9 mouse cellular contexts compared by ENCODE assay signal in the genomic region with DNA sequence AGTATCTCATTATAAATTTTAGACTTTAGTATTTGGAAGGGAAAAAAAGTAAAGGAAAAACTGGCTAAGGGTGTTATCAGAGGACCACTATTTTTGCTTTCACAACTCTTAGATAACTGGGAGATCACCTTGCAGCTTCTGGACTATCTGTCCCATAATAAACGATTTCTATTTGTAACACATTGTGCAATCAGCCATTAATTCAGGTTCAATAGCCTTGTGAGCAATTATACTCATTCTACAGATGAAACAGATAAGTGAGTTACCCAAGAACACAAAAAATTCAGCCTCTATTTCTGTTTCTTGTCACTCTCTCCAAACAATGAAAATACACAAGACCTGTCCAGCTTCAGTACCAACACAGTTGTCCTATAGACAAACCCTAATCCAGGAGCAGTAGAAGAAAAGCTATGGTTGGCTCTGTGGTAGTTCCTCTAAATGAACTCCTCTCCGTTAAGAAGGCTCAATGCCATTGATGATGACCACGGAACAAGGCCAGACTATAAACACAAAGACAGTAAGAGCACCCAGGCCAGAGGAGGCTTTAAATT. TPM values are rescaled to one million over a fixed set of nuclear protein-coding genes. Genes with fewer than 3 reads are reported as not detected.
DNase-seq lines count a peak whose midpoint lies in the region; ATAC-seq and TF ChIP-seq lines count a peak whose summit lies in the region.
"Had no signal": no experiment of that assay in that cellular context is flagged by ENCODE, and none has a peak within 500 bp of the region (broad histone marks: within the 10 kb centered on the region; RNA-seq: fewer than 3 reads in every experiment).

No protein-coding gene starts in this region.

- intact Hi-C loops in heart, adult 2 months (cut with DNase I), result loop anchor here (10.0 kb wide), 2 partner anchors 110 to 740 kb away; a partner anchor contains a TSS

- H3K4me3 ChIP-seq in heart, embryonic 11.5 days (ENCODE audit: low read depth, low read length), result no peak overlapping the region
- H3K4me3 ChIP-seq in heart, adult 2 months, result no peak overlapping the region
- peak overlapping the region; percentile 52; the same call in 1 of the 2 replicates for H3K4me3 ChIP-seq in forebrain, postnatal 0 days (ENCODE audit: low read depth, low read length)
- H3K4me3 ChIP-seq in liver, embryonic 16.5 days (ENCODE audit: low read depth, low read length), result no peak overlapping the region
- H3K4me3 ChIP-seq in lung, adult 2 months (replicated peaks; ENCODE audit: extremely low read depth, low read depth, low read length), result no peak overlapping the region

- 80% methylated on average over 3 of the region's 3 CpGs for WGBS in heart, embryonic 11.5 days (ENCODE audit: insufficient replicate concordance)
- WGBS in heart, adult 2 months, result 75% methylated on average over 3 of the region's 3 CpGs
- 57% methylated on average over 3 of the region's 3 CpGs for WGBS in forebrain, postnatal 0 days
- 52% methylated on average over 3 of the region's 3 CpGs for WGBS in liver, embryonic 16.5 days (ENCODE audit: insufficient replicate concordance)
- WGBS in lung, adult 2 months, result 73% methylated on average over 3 of the region's 3 CpGs

- H3K9me3 ChIP-seq in heart, embryonic 11.5 days (replicated peaks; ENCODE audit: control insufficient read depth, low read length), result no peaks in the 10 kb centered on the region
- H3K9me3 ChIP-seq in forebrain, postnatal 0 days (ENCODE audit: low read length), result no peaks in the 10 kb centered on the region
- H3K9me3 ChIP-seq in liver, embryonic 16.5 days (replicated peaks; ENCODE audit: control insufficient read depth, low read length), result no peaks in the 10 kb centered on the region

- DNase-seq in heart, adult 2 months, result no peak
- DNase-seq in 416B (ENCODE audit: low read depth), result peak; percentile 1
- no peak for DNase-seq in forebrain, postnatal 0 days
- DNase-seq in left cerebral cortex, adult 9 months (ENCODE audit: low spot score in 2 of 2), result no peak
- no peak for DNase-seq in lung, adult 2 months
- no peak for DNase-seq in left cerebral cortex, adult 18-20 months (ENCODE audit: low spot score in 2 of 2)
- DNase-seq: cerebellum, adult 18-20 months had no signal

- peak overlapping the region; percentile 62; the same call in 1 of the 2 replicates for H3K4me2 ChIP-seq in heart, embryonic 11.5 days
- peak overlapping the region; percentile 51 for H3K4me2 ChIP-seq in forebrain, postnatal 0 days (ENCODE audit: low read depth)
- peak overlapping the region; percentile 51; the same call in 1 of the 2 replicates for H3K4me2 ChIP-seq in liver, embryonic 16.5 days (ENCODE audit: low read depth, low read length)

- peaks cover 3% of the 10 kb centered on the region; the same call in 1 of the 2 replicates for H3K4me1 ChIP-seq in heart, embryonic 11.5 days (ENCODE audit: control insufficient read depth, insufficient read depth, low read length)
- H3K4me1 ChIP-seq in heart, adult 2 months (ENCODE audit: control insufficient read depth, insufficient read depth, low read length), result peaks cover 3% of the 10 kb centered on the region
- peaks cover 11% of the 10 kb centered on the region; the same call in 1 of the 2 replicates for H3K4me1 ChIP-seq in forebrain, postnatal 0 days (ENCODE audit: insufficient read depth)
- no peaks in the 10 kb centered on the region for H3K4me1 ChIP-seq in liver, embryonic 16.5 days (ENCODE audit: control insufficient read depth, low read depth, low read length)
- H3K4me1 ChIP-seq in lung, adult 2 months (ENCODE audit: control insufficient read depth, insufficient read depth, low read length), result peaks cover 5% of the 10 kb centered on the region

- H3K36me3 ChIP-seq in heart, embryonic 11.5 days (ENCODE audit: control insufficient read depth, insufficient read depth, low read length), result no peaks in the 10 kb centered on the region
- H3K36me3 ChIP-seq in heart, adult 2 months (ENCODE audit: control insufficient read depth, insufficient read depth, low read length), result no peaks in the 10 kb centered on the region
- H3K36me3 ChIP-seq in forebrain, postnatal 0 days (ENCODE audit: insufficient read depth), result no peaks in the 10 kb centered on the region
- no peaks in the 10 kb centered on the region for H3K36me3 ChIP-seq in liver, embryonic 16.5 days (ENCODE audit: control insufficient read depth, insufficient read depth)

- H3K27ac ChIP-seq in heart, embryonic 11.5 days (ENCODE audit: low read depth, low read length), result no peak overlapping the region
- H3K27ac ChIP-seq in heart, adult 2 months, result no peak overlapping the region
- H3K27ac ChIP-seq in forebrain, postnatal 0 days (ENCODE audit: low read depth, low read length), result no peak overlapping the region
- no peak overlapping the region for H3K27ac ChIP-seq in liver, embryonic 16.5 days (ENCODE audit: low read length)

- no peaks in the 10 kb centered on the region; the same call in 1 of the 2 replicates for H3K79me2 ChIP-seq in heart, adult 2 months (replicated peaks; ENCODE audit: control insufficient read depth, insufficient read depth, low read length)

- no peaks in the 10 kb centered on the region for H3K27me3 ChIP-seq in heart, embryonic 11.5 days (ENCODE audit: control insufficient read depth, insufficient read depth, low read length)
- H3K27me3 ChIP-seq in heart, adult 2 months (ENCODE audit: control insufficient read depth, insufficient read depth, low read length), result no peaks in the 10 kb centered on the region
- H3K27me3 ChIP-seq in forebrain, postnatal 0 days (ENCODE audit: insufficient read depth, low read length), result no peaks in the 10 kb centered on the region
- no peaks in the 10 kb centered on the region; the same call in 1 of the 2 replicates for H3K27me3 ChIP-seq in liver, embryonic 16.5 days (ENCODE audit: control insufficient read depth, insufficient read depth, low read depth, low read length)

- ATAC-seq in heart, embryonic 11.5 days (replicated peaks; ENCODE audit: insufficient number of reproducible peaks, low FRiP score, low TSS enrichment), result no peak
- ATAC-seq in forebrain, postnatal 0 days, result no peak
- ATAC-seq in liver, embryonic 16.5 days (ENCODE audit: low read depth), result no peak

- TF ChIP-seq EP300 in heart, adult 2 months (IDR thresholded peaks at IDR 0.05; ENCODE audit: insufficient read depth, low read depth, low read length), result no peak

- TF ChIP-seq CTCF in heart, adult 2 months (IDR thresholded peaks at IDR 0.05), result no peak
- no peak for TF ChIP-seq CTCF in forebrain, postnatal 0 days (IDR thresholded peaks at IDR 0.05; ENCODE audit: low read depth)
- no peak for TF ChIP-seq CTCF in lung, adult 2 months (IDR thresholded peaks at IDR 0.05; ENCODE audit: insufficient read depth, low read length)

- TF ChIP-seq POLR2A in heart, adult 2 months (IDR thresholded peaks at IDR 0.05; ENCODE audit: insufficient read depth, low read depth, low read length), result no peak
- TF ChIP-seq POLR2A in lung, adult 2 months (IDR thresholded peaks at IDR 0.05; ENCODE audit: borderline replicate concordance, extremely low read depth, low read depth, low read length), result no peak

- no peak overlapping the region for H3K9ac ChIP-seq in heart, embryonic 11.5 days (ENCODE audit: low read depth, low read length)
- no peak overlapping the region for H3K9ac ChIP-seq in heart, adult 2 months (ENCODE audit: low read depth, low read length)
- H3K9ac ChIP-seq in forebrain, postnatal 0 days, result no peak overlapping the region
- H3K9ac ChIP-seq in liver, embryonic 16.5 days (ENCODE audit: low read depth, low read length), result no peak overlapping the region

RNA-seq across cellular contexts. Expression of a gene that starts 1.7 kb away (rescaled TPM):
- polyA plus RNA-seq in heart, embryonic 11.5 days (2014; fragmentation: Nextera tagmentation; extraction: Ambion mirVana), result 38.5 and 47.5 TPM in 2 replicates
- total RNA-seq in heart, adult 2 months (2021), result 10 to 100 TPM; 22.9 to 25.8 TPM
- polyA plus RNA-seq in heart, adult 2 months (2012; rRNA removed), result 27.7 and 56.3 TPM in 2 replicates
- total RNA-seq in forebrain, postnatal 0 days (2014; rRNA removed), result 21.0 and 25.9 TPM in 2 replicates
- polyA plus RNA-seq in forebrain, postnatal 0 days (2015; fragmentation: Nextera tagmentation; extraction: Ambion mirVana), result 36.8 and 40.3 TPM in 2 replicates
- 10.8 and 12.7 TPM in 2 replicates for polyA plus RNA-seq in liver, embryonic 16.5 days (2015; fragmentation: Nextera tagmentation; extraction: Ambion mirVana)
- 22.3 and 31.7 TPM in 2 replicates for polyA plus RNA-seq in lung, adult 2 months (2012; rRNA removed)
- 10 to 100 TPM; 56.1 to 63.9 TPM for total RNA-seq in left cerebral cortex, adult 18-20 months (2021)
